Mouse (Mus musculus): ENCODE results near the gene Tcp1. TPM values are rescaled to one million over a fixed set of nuclear protein-coding genes. Genes with fewer than 3 reads are reported as not detected.
"Not testable (repeated sequence)": the region's sequence is repeated elsewhere in the genome, so short reads cannot be mapped to it uniquely, and the experiment has no call there.

Tcp1 gene
- polyA plus RNA-seq, 1 experiment from 2014 or later, result 353 TPM

DNA sequence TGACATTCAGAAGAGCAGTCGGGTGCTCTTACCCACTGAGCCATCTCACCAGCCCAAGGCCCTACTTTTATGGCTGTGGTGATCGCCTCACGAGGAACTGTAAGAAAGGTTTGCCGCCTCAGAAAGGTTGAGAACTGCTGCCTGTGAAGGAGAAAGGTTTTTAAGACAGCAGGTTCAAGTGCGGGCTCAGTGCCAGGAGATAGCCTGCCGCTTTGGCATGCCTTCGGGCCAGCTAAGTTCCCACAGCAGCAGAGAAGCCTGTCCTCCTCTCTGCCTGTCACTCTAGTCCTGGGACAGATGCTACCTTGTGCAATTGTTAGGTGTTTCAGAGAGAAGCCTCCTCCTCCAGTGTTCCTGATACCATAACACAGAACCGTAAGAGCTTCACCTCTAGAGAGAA lies 41.2 kb downstream of the Tcp1 start:
- H3K4me1 ChIP-seq (ENCODE audit: control insufficient read depth in 2 of 2, insufficient read depth in 2 of 2, low read length in 2 of 2), result no peaks in the 10 kb centered on the region
- H3K27ac ChIP-seq (replicated peaks in 1 of 2; ENCODE audit: control insufficient read depth in 1 of 2, insufficient read depth in 1 of 2, low read depth in 2 of 2, low read length in 2 of 2), result no peak overlapping the region
- H3K27me3 ChIP-seq (ENCODE audit: control insufficient read depth, insufficient read depth, low read length), result no peaks in the 10 kb centered on the region
- WGBS, result 91% methylated on average over 8 of the region's 8 CpGs
- no peak overlapping the region for H3K9ac ChIP-seq (ENCODE audit: low read length)
- H3K36me3 ChIP-seq (ENCODE audit: control insufficient read depth, insufficient read depth, low read length), result peaks cover 14% of the 10 kb centered on the region
- no peak overlapping the region for H3K4me3 ChIP-seq (ENCODE audit: control insufficient read depth in 1 of 2, insufficient read depth in 1 of 2, low read depth in 1 of 2, low read length in 2 of 2)
- no peak overlapping the region for H3K4me2 ChIP-seq (ENCODE audit: low read length)
- H3K9me3 ChIP-seq (ENCODE audit: control insufficient read depth, low read length), result no peaks in the 10 kb centered on the region
- ATAC-seq (ENCODE audit: insufficient number of reproducible peaks, insufficient read depth, low FRiP score, low read depth), result no peak

DNA sequence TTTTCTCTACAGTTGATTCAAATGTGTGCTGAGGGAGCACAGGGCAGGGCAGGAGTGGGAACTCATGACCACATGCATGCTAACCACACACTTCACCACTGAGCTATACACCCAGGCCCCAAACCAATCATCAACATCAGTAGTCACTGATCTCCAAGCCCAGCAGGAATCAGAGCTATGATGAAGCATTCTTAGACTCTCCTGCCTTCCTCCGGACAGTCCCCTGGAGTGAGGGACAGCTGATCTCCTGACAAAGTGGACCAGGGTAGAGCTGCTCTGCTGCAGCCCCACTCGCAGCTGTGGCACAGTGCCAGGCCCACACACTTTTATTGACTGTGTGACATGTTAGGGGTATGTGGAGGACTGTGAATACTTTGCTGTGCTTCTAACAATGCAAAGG lies 43.9 kb downstream of the Tcp1 start:
- 42% methylated on average over 1 of the region's 2 CpGs for WGBS
- H3K9me3 ChIP-seq (ENCODE audit: control insufficient read depth, low read length); H3K36me3 ChIP-seq (ENCODE audit: control insufficient read depth, insufficient read depth, low read length); H3K27ac ChIP-seq (replicated peaks in 1 of 2; ENCODE audit: control insufficient read depth in 1 of 2, insufficient read depth in 1 of 2, low read depth in 2 of 2, low read length in 2 of 2); H3K4me1 ChIP-seq (ENCODE audit: control insufficient read depth in 2 of 2, insufficient read depth in 2 of 2, low read length in 2 of 2); H3K27me3 ChIP-seq (ENCODE audit: control insufficient read depth, insufficient read depth, low read length); ATAC-seq (ENCODE audit: insufficient number of reproducible peaks, insufficient read depth, low FRiP score, low read depth); H3K4me3 ChIP-seq (ENCODE audit: control insufficient read depth in 1 of 2, insufficient read depth in 1 of 2, low read depth in 1 of 2, low read length in 2 of 2); H3K9ac ChIP-seq (ENCODE audit: low read length); H3K4me2 ChIP-seq (ENCODE audit: low read length): not testable (repeated sequence)

GRCm38 (mm10) chr17:12960331-12960873 lies 44.9 kb downstream of the Tcp1 start, which contains the start of gene Acat2:
Gene Acat2 (minus strand): TSS chr17:12960747.
- peaks cover 5% of the 10 kb centered on the region; the same call in 1 of the 2 replicates for H3K36me3 ChIP-seq (ENCODE audit: control insufficient read depth, insufficient read depth, low read length)
- peak within 1 kb of the TSS; percentile 81 to 82 for H3K27ac ChIP-seq (replicated peaks in 1 of 2; ENCODE audit: control insufficient read depth in 1 of 2, insufficient read depth in 1 of 2, low read depth in 2 of 2, low read length in 2 of 2)
- H3K4me1 ChIP-seq (ENCODE audit: control insufficient read depth in 2 of 2, insufficient read depth in 2 of 2, low read length in 2 of 2), result no peaks in the 10 kb centered on the region
- H3K4me3 ChIP-seq (ENCODE audit: control insufficient read depth in 1 of 2, insufficient read depth in 1 of 2, low read depth in 1 of 2, low read length in 2 of 2), result peak within 1 kb of the TSS; percentile 65 to 81
- under 1% methylated on average over 42 of the region's 42 CpGs for WGBS
- H3K9me3 ChIP-seq (ENCODE audit: control insufficient read depth, low read length), result no peaks in the 10 kb centered on the region
- H3K27me3 ChIP-seq (ENCODE audit: control insufficient read depth, insufficient read depth, low read length), result no peaks in the 10 kb centered on the region
- H3K4me2 ChIP-seq (ENCODE audit: low read length), result peak within 1 kb of the TSS; percentile 76
- ATAC-seq (ENCODE audit: insufficient number of reproducible peaks, insufficient read depth, low FRiP score, low read depth), result peak; percentile 96
- peak within 1 kb of the TSS; percentile 68 for H3K9ac ChIP-seq (ENCODE audit: low read length)

GRCm38 (mm10) chr17:12963476-12963875 lies 48.0 kb downstream of the Tcp1 start:
- H3K4me3 ChIP-seq (ENCODE audit: control insufficient read depth in 1 of 2, insufficient read depth in 1 of 2, low read depth in 1 of 2, low read length in 2 of 2), result no peak overlapping the region
- no peak for ATAC-seq (ENCODE audit: insufficient number of reproducible peaks, insufficient read depth, low FRiP score, low read depth)
- no peaks in the 10 kb centered on the region for H3K9me3 ChIP-seq (ENCODE audit: control insufficient read depth, low read length)
- H3K27ac ChIP-seq (replicated peaks in 1 of 2; ENCODE audit: control insufficient read depth in 1 of 2, insufficient read depth in 1 of 2, low read depth in 2 of 2, low read length in 2 of 2), result no peak overlapping the region
- H3K4me2 ChIP-seq (ENCODE audit: low read length), result no peak overlapping the region
- H3K36me3 ChIP-seq (ENCODE audit: control insufficient read depth, insufficient read depth, low read length), result peaks cover 25% of the 10 kb centered on the region
- H3K9ac ChIP-seq (ENCODE audit: low read length), result no peak overlapping the region
- WGBS, result 65% methylated on average over 3 of the region's 3 CpGs
- no peaks in the 10 kb centered on the region for H3K4me1 ChIP-seq (ENCODE audit: control insufficient read depth in 2 of 2, insufficient read depth in 2 of 2, low read length in 2 of 2)
- no peaks in the 10 kb centered on the region for H3K27me3 ChIP-seq (ENCODE audit: control insufficient read depth, insufficient read depth, low read length)

DNA sequence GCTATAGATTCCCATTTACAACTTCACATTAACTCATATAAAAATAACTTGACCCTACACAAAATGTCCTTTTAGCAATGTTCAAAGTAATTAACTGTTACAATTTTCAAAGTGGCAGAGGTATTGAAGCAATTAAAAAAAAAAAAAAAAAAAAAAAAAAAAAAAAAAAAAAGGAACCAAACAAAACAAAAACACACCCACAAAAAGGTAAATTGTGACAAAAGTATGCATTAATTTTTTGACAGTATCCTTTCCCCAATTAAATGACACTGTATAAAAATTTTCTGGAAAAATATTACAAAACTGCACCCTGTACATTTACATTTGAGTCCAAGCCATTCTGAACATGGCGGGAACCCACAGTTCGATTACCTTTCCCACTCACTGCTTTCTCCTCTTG lies 51.7 kb downstream of the Tcp1 start:
- H3K4me1 ChIP-seq (ENCODE audit: control insufficient read depth in 2 of 2, insufficient read depth in 2 of 2, low read length in 2 of 2), result no peaks in the 10 kb centered on the region
- no peaks in the 10 kb centered on the region for H3K27me3 ChIP-seq (ENCODE audit: control insufficient read depth, insufficient read depth, low read length)
- H3K9ac ChIP-seq (ENCODE audit: low read length), result no peak overlapping the region
- no peak overlapping the region for H3K4me2 ChIP-seq (ENCODE audit: low read length)
- no peak overlapping the region for H3K27ac ChIP-seq (replicated peaks in 1 of 2; ENCODE audit: control insufficient read depth in 1 of 2, insufficient read depth in 1 of 2, low read depth in 2 of 2, low read length in 2 of 2)
- H3K9me3 ChIP-seq (ENCODE audit: control insufficient read depth, low read length), result no peaks in the 10 kb centered on the region
- ATAC-seq (ENCODE audit: insufficient number of reproducible peaks, insufficient read depth, low FRiP score, low read depth), result no peak
- H3K36me3 ChIP-seq (ENCODE audit: control insufficient read depth, insufficient read depth, low read length), result peaks cover 53% of the 10 kb centered on the region
- 98% methylated on average over 2 of the region's 2 CpGs for WGBS
- no peak overlapping the region for H3K4me3 ChIP-seq (ENCODE audit: control insufficient read depth in 1 of 2, insufficient read depth in 1 of 2, low read depth in 1 of 2, low read length in 2 of 2)

- Histone ChIP-seq H3K4me2 (ENCODE audit: low read length) (no peak overlapping the region), H3K4me1 (ENCODE audit: control insufficient read depth in 2 of 2, insufficient read depth in 2 of 2, low read length in 2 of 2) (no peaks in the 10 kb centered on the region), H3K27me3 (ENCODE audit: control insufficient read depth, insufficient read depth, low read length) (no peaks in the 10 kb centered on the region), H3K9ac (ENCODE audit: low read length) (no peak overlapping the region), H3K27ac (replicated peaks in 1 of 2; ENCODE audit: control insufficient read depth in 1 of 2, insufficient read depth in 1 of 2, low read depth in 2 of 2, low read length in 2 of 2) (no peak overlapping the region), H3K9me3 (ENCODE audit: control insufficient read depth, low read length) (no peaks in the 10 kb centered on the region), H3K4me3 (ENCODE audit: control insufficient read depth in 1 of 2, insufficient read depth in 1 of 2, low read depth in 1 of 2, low read length in 2 of 2) (no peak overlapping the region), H3K36me3 (ENCODE audit: control insufficient read depth, insufficient read depth, low read length) (peaks cover 79% of the 10 kb centered on the region)
- WGBS, result 89% methylated on average over 2 of the region's 2 CpGs
- no peak for ATAC-seq (ENCODE audit: insufficient number of reproducible peaks, insufficient read depth, low FRiP score, low read depth)
Observed at GRCm38 (mm10) chr17:12973851-12974250, 58.4 kb downstream of the Tcp1 start.

Other genes with a start within 250 kb of the Tcp1 start
- gene Slc22a1, start 239.9 kb upstream of the Tcp1 start, polyA plus RNA-seq (2014; fragmentation: Nextera tagmentation; extraction: Ambion mirVana), result 28.7 and 42.4 TPM in 2 replicates
- gene Igf2r, start 146.0 kb upstream of the Tcp1 start, polyA plus RNA-seq (2014; fragmentation: Nextera tagmentation; extraction: Ambion mirVana), result 196 and 201 TPM in 2 replicates
- 0.65 and 0.70 TPM in 2 replicates for gene Mas1, start 47.6 kb upstream of the Tcp1 start, polyA plus RNA-seq (2014; fragmentation: Nextera tagmentation; extraction: Ambion mirVana)
- 0.09 and 0.16 TPM in 2 replicates for gene Mrgprh, start 39.7 kb upstream of the Tcp1 start, polyA plus RNA-seq (2014; fragmentation: Nextera tagmentation; extraction: Ambion mirVana)
- gene Pnldc1, start 5.5 kb upstream of the Tcp1 start, polyA plus RNA-seq (2014; fragmentation: Nextera tagmentation; extraction: Ambion mirVana), result 1.5 and 1.6 TPM in 2 replicates
- 197 and 200 TPM in 2 replicates for gene Mrpl18, start 644 bp downstream of the Tcp1 start, polyA plus RNA-seq (2014; fragmentation: Nextera tagmentation; extraction: Ambion mirVana)
- 0.24 and 0.28 TPM in 2 replicates for gene Acat3, start 24.9 kb downstream of the Tcp1 start, polyA plus RNA-seq (2014; fragmentation: Nextera tagmentation; extraction: Ambion mirVana)
- 22.8 and 25.6 TPM in 2 replicates for gene Acat2, start 45.0 kb downstream of the Tcp1 start, polyA plus RNA-seq (2014; fragmentation: Nextera tagmentation; extraction: Ambion mirVana)
- gene Wtap, start 78.5 kb downstream of the Tcp1 start, polyA plus RNA-seq (2014; fragmentation: Nextera tagmentation; extraction: Ambion mirVana), result 83.1 and 85.7 TPM in 2 replicates
- gene Sod2, start 91.1 kb downstream of the Tcp1 start, polyA plus RNA-seq (2014; fragmentation: Nextera tagmentation; extraction: Ambion mirVana), result 520 and 533 TPM in 2 replicates
- 0.30 TPM in 1 of 2 replicates, not detected in the other for gene Gpr31b, start 136.6 kb downstream of the Tcp1 start, polyA plus RNA-seq (2014; fragmentation: Nextera tagmentation; extraction: Ambion mirVana)
- gene Tcp10b, start 145.4 kb downstream of the Tcp1 start, polyA plus RNA-seq (2014; fragmentation: Nextera tagmentation; extraction: Ambion mirVana), result 0.15 TPM in 1 of 2 replicates, not detected in the other
- gene Unc93a, start 216.1 kb downstream of the Tcp1 start, polyA plus RNA-seq (2014; fragmentation: Nextera tagmentation; extraction: Ambion mirVana), result not detected in 2 replicates